Mouse (Mus musculus): Measurements from ENCODE around the gene 1700012A03Rik. TPM values are rescaled to one million over a fixed set of nuclear protein-coding genes. Genes with fewer than 3 reads are reported as not detected.

Gene 1700012A03Rik
- polyA plus RNA-seq, 1 experiment = not detected

GRCm38 (mm10) chr6:32065789-32066510 lies 15.9 kb downstream of the 1700012A03Rik start:
- DNase-seq (ENCODE audit: low read depth, low spot score) = no peak
- 76% methylated on average over 10 of the region's 10 CpGs for WGBS

- 67% methylated on average over 1 of the region's 1 CpGs for WGBS
- no peak for DNase-seq (ENCODE audit: low read depth, low spot score)
Measured at GRCm38 (mm10) chr6:32072161-32072560, 22.1 kb downstream of the 1700012A03Rik start.

GRCm38 (mm10) chr6:32093312-32093711 lies 43.3 kb downstream of the 1700012A03Rik start:
- DNase-seq (ENCODE audit: low read depth, low spot score) = no peak
- 81% methylated on average over 11 of the region's 14 CpGs for WGBS

GRCm38 (mm10) chr6:32105547-32106275 lies 55.7 kb downstream of the 1700012A03Rik start:
- DNase-seq (ENCODE audit: low read depth, low spot score) = no peak
- 53% methylated on average over 9 of the region's 9 CpGs for WGBS
